9 mouse cellular contexts compared by ENCODE assay signal in the genomic region with DNA sequence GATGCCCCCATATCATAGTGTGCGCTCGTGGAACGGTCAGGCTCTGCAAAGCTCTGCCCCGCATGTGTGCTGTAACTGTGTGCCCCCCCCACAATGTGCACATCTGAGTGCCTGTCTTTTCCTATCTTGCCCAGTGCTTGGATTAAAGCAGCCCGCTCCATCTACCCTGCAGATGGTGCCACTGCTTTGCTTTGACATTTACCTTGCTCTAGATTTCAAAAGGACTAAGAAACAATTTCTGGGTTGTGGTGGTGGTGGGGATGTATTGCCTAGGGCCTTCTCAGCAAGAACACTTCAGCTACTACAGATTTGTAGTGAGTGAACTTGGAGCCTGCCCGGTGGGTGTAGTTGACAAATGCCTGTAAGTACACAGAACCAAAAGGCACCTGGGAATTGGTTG.
DNase-seq lines count a peak whose midpoint lies in the region; ATAC-seq lines count a peak whose summit lies in the region.
"Had no signal": no experiment of that assay in that cellular context is flagged by ENCODE, and none has a peak within 500 bp of the region (broad histone marks: within the 10 kb centered on the region; RNA-seq: fewer than 3 reads in every experiment).

No protein-coding gene starts in this region.

- ATAC-seq in kidney, embryonic 15.5 days (replicated peaks; ENCODE audit: low FRiP score): no peak
- ATAC-seq in kidney, embryonic 14.5 days (ENCODE audit: low FRiP score, low TSS enrichment): no peak
- no peak for ATAC-seq in CD4-positive, CD25-positive, alpha-beta regulatory T cell, adult 4 months
- ATAC-seq in monocyte, adult 5-6 weeks (replicated peaks; ENCODE audit: insufficient number of reproducible peaks, low FRiP score, low TSS enrichment, poor library complexity, severe bottlenecking): no peak
- ATAC-seq: forebrain, embryonic 16.5 days had no signal

- peaks cover 76% of the 10 kb centered on the region for H3K4me1 ChIP-seq in kidney, embryonic 15.5 days
- H3K4me1 ChIP-seq in kidney, embryonic 14.5 days (ENCODE audit: control insufficient read depth, insufficient read depth, low read length): peaks cover 60% of the 10 kb centered on the region

- no peaks in the 10 kb centered on the region for H3K27me3 ChIP-seq in kidney, embryonic 15.5 days
- H3K27me3 ChIP-seq in kidney, embryonic 14.5 days (ENCODE audit: control insufficient read depth, insufficient read depth, low read length): no peaks in the 10 kb centered on the region

- DNase-seq in adrenal gland, postnatal 25 days: peak; percentile 38
- no peak for DNase-seq in adrenal gland, postnatal 4 days (ENCODE audit: low spot score in 2 of 2)
- peak; percentile 62 for DNase-seq in testis, postnatal 10 days (ENCODE audit: low spot score)
- no peak for DNase-seq in testis, postnatal 14 days (ENCODE audit: low spot score)

- no peak overlapping the region for H3K4me3 ChIP-seq in kidney, embryonic 15.5 days (replicated peaks)
- H3K4me3 ChIP-seq in kidney, embryonic 14.5 days (ENCODE audit: low read length): no peak overlapping the region

- H3K9ac ChIP-seq in kidney, embryonic 15.5 days: no peak overlapping the region
- no peak overlapping the region for H3K9ac ChIP-seq in kidney, embryonic 14.5 days (ENCODE audit: low read depth, low read length)

- H3K27ac ChIP-seq in kidney, embryonic 15.5 days: 0 out of 2 replicates have a peak overlapping the region, but pooled peaks have one; percentile 22
- H3K27ac ChIP-seq in kidney, embryonic 14.5 days (ENCODE audit: low read depth, low read length): no peak overlapping the region

- no peak overlapping the region for H3K4me2 ChIP-seq in kidney, embryonic 15.5 days
- no peak overlapping the region for H3K4me2 ChIP-seq in kidney, embryonic 14.5 days (replicated peaks; ENCODE audit: low read depth, low read length)

- 84% methylated on average over 6 of the region's 6 CpGs for WGBS in kidney, embryonic 15.5 days
- 82% methylated on average over 6 of the region's 6 CpGs for WGBS in kidney, embryonic 14.5 days

- H3K36me3 ChIP-seq in kidney, embryonic 15.5 days: peaks cover 21% of the 10 kb centered on the region
- peaks cover 7% of the 10 kb centered on the region; the same call in 1 of the 2 replicates for H3K36me3 ChIP-seq in kidney, embryonic 14.5 days (ENCODE audit: control insufficient read depth, insufficient read depth, low read length)

- no peaks in the 10 kb centered on the region for H3K9me3 ChIP-seq in kidney, embryonic 15.5 days (replicated peaks)
- H3K9me3 ChIP-seq in kidney, embryonic 14.5 days (ENCODE audit: control insufficient read depth, low read length): no peaks in the 10 kb centered on the region

Comparison
In these comparisons a context has a peak if more than half of its experiments do, and no peak if none do; other contexts are left out.
1. DNase-seq: peak in adrenal gland, postnatal 25 days (single experiment) and testis, postnatal 10 days (single experiment); none in adrenal gland, postnatal 4 days (0 of 2) and testis, postnatal 14 days (single experiment).